In genomic region chr16:21815669-21816010, GRCm38 (mm10) we compare ENCODE assay signal across 14 mouse cellular contexts. TPM values are rescaled to one million over a fixed set of nuclear protein-coding genes. Genes with fewer than 3 reads are reported as not detected.
DNase-seq lines count a peak whose midpoint lies in the region; ATAC-seq lines count a peak whose summit lies in the region.
"Had no signal": no experiment of that assay in that cellular context is flagged by ENCODE, and none has a peak within 500 bp of the region (broad histone marks: within the 10 kb centered on the region; RNA-seq: fewer than 3 reads in every experiment).

No protein-coding gene starts in this region.

- peak overlapping the region; percentile 44 for H3K4me2 ChIP-seq in kidney, embryonic 15.5 days
- H3K4me2 ChIP-seq in hindbrain, embryonic 11.5 days (replicated peaks; ENCODE audit: low read depth, low read length), result no peak overlapping the region
- peak overlapping the region; percentile 13 for H3K4me2 ChIP-seq in neural tube, embryonic 11.5 days (ENCODE audit: low read depth)
- H3K4me2 ChIP-seq: limb, embryonic 12.5 days had no signal

- no peak for DNase-seq in cerebellum, adult 9-10 months
- DNase-seq in kidney, adult 11 months, result no peak
- DNase-seq in hindbrain, embryonic 11.5 days (ENCODE audit: low spot score), result no peak
- peak; percentile 53 for DNase-seq in neural tube, embryonic 11.5 days (ENCODE audit: low spot score)
- DNase-seq in liver, result no peak
- no peak for DNase-seq in thymus, adult 18-20 months
- DNase-seq: gastrocnemius, postnatal 10 days had no signal

- WGBS in kidney, embryonic 15.5 days, result 23% methylated on average over 7 of the region's 7 CpGs
- WGBS in hindbrain, embryonic 11.5 days, result 49% methylated on average over 7 of the region's 7 CpGs
- WGBS in neural tube, embryonic 11.5 days, result 27% methylated on average over 7 of the region's 7 CpGs

- H3K27me3 ChIP-seq in kidney, embryonic 15.5 days, result no peaks in the 10 kb centered on the region
- H3K27me3 ChIP-seq in hindbrain, embryonic 11.5 days (ENCODE audit: control insufficient read depth, insufficient read depth, low read length), result no peaks in the 10 kb centered on the region
- no peaks in the 10 kb centered on the region for H3K27me3 ChIP-seq in neural tube, embryonic 11.5 days (ENCODE audit: control insufficient read depth, insufficient read depth, low read length)
- H3K27me3 ChIP-seq: CH12.LX; heart, embryonic 13.5 days; limb, embryonic 12.5 days had no signal

- H3K27ac ChIP-seq in kidney, embryonic 15.5 days, result peak overlapping the region; percentile 59
- no peak overlapping the region; the same call in 1 of the 2 replicates for H3K27ac ChIP-seq in hindbrain, embryonic 11.5 days (ENCODE audit: low read depth, low read length)
- H3K27ac ChIP-seq in neural tube, embryonic 11.5 days (ENCODE audit: low read depth, low read length), result no peak overlapping the region
- H3K27ac ChIP-seq: heart, embryonic 13.5 days; limb, embryonic 12.5 days; macrophage had no signal

- no peaks in the 10 kb centered on the region for H3K36me3 ChIP-seq in kidney, embryonic 15.5 days
- H3K36me3 ChIP-seq in hindbrain, embryonic 11.5 days (ENCODE audit: control insufficient read depth, insufficient read depth, low read length), result no peaks in the 10 kb centered on the region
- no peaks in the 10 kb centered on the region for H3K36me3 ChIP-seq in neural tube, embryonic 11.5 days (ENCODE audit: control insufficient read depth, insufficient read depth, low read length)
- H3K36me3 ChIP-seq: heart, embryonic 13.5 days; limb, embryonic 12.5 days had no signal

- H3K9ac ChIP-seq in kidney, embryonic 15.5 days, result no peak overlapping the region
- no peak overlapping the region for H3K9ac ChIP-seq in hindbrain, embryonic 11.5 days (ENCODE audit: low read depth, low read length)
- no peak overlapping the region; the same call in 1 of the 2 replicates for H3K9ac ChIP-seq in neural tube, embryonic 11.5 days (ENCODE audit: low read length)
- H3K9ac ChIP-seq: heart, embryonic 13.5 days; limb, embryonic 12.5 days; liver, postnatal 0 days had no signal

- H3K4me1 ChIP-seq in kidney, embryonic 15.5 days, result peaks cover 18% of the 10 kb centered on the region
- no peaks in the 10 kb centered on the region for H3K4me1 ChIP-seq in hindbrain, embryonic 11.5 days (replicated peaks; ENCODE audit: control insufficient read depth, insufficient read depth, low read length)
- no peaks in the 10 kb centered on the region for H3K4me1 ChIP-seq in neural tube, embryonic 11.5 days (ENCODE audit: control insufficient read depth, insufficient read depth, low read length)
- H3K4me1 ChIP-seq: heart, embryonic 13.5 days; limb, embryonic 12.5 days had no signal

- 0 out of 2 replicates have a peak, but pooled peaks have one; percentile 22 for ATAC-seq in cerebellum, adult (ENCODE audit: insufficient number of reproducible peaks, low FRiP score, low TSS enrichment)
- ATAC-seq in kidney, embryonic 15.5 days (replicated peaks; ENCODE audit: low FRiP score), result peak; percentile 73
- ATAC-seq in hindbrain, embryonic 11.5 days (ENCODE audit: low FRiP score), result peak; percentile 17; the same call in 1 of the 2 replicates
- ATAC-seq in neural tube, embryonic 11.5 days (ENCODE audit: insufficient read depth, low FRiP score, low TSS enrichment), result peak; percentile 81
- ATAC-seq: liver, postnatal 0 days had no signal

- H3K4me3 ChIP-seq in kidney, embryonic 15.5 days (replicated peaks), result peak overlapping the region; percentile 15; the same call in 1 of the 2 replicates
- H3K4me3 ChIP-seq in hindbrain, embryonic 11.5 days (ENCODE audit: low read depth, low read length), result no peak overlapping the region
- H3K4me3 ChIP-seq in neural tube, embryonic 11.5 days (ENCODE audit: low read depth, low read length), result no peak overlapping the region
- H3K4me3 ChIP-seq: heart, embryonic 13.5 days; limb, embryonic 12.5 days had no signal

- H3K9me3 ChIP-seq in kidney, embryonic 15.5 days (replicated peaks), result no peaks in the 10 kb centered on the region
- no peaks in the 10 kb centered on the region for H3K9me3 ChIP-seq in hindbrain, embryonic 11.5 days (ENCODE audit: control insufficient read depth, low read length)
- H3K9me3 ChIP-seq in neural tube, embryonic 11.5 days (ENCODE audit: control insufficient read depth, low read length), result no peaks in the 10 kb centered on the region
- H3K9me3 ChIP-seq: heart, embryonic 13.5 days; limb, embryonic 12.5 days had no signal

RNA-seq across cellular contexts. Expression of gene Map3k13, which starts 21.5 kb away (rescaled TPM):
- polyA plus RNA-seq in kidney, embryonic 15.5 days (2015; fragmentation: Nextera tagmentation; extraction: Ambion mirVana), result 0.73 and 0.90 TPM in 2 replicates
- 7.5 and 7.8 TPM in 2 replicates for polyA plus RNA-seq in hindbrain, embryonic 11.5 days (2014; fragmentation: Nextera tagmentation; extraction: Ambion mirVana)
- polyA plus RNA-seq in neural tube, embryonic 11.5 days (2014; fragmentation: Nextera tagmentation; extraction: Ambion mirVana), result 10.6 and 11.6 TPM in 2 replicates

RNA-seq across cellular contexts. Expression of gene Ehhadh, which starts 28.0 kb away (rescaled TPM):
- polyA plus RNA-seq in kidney, embryonic 15.5 days (2015; fragmentation: Nextera tagmentation; extraction: Ambion mirVana), result 3.0 and 4.0 TPM in 2 replicates
- 1.9 and 2.7 TPM in 2 replicates for polyA plus RNA-seq in hindbrain, embryonic 11.5 days (2014; fragmentation: Nextera tagmentation; extraction: Ambion mirVana)
- 2.2 and 2.4 TPM in 2 replicates for polyA plus RNA-seq in neural tube, embryonic 11.5 days (2014; fragmentation: Nextera tagmentation; extraction: Ambion mirVana)

Comparison
In these comparisons a context has a peak if more than half of its experiments do, and no peak if none do; other contexts are left out.
1. ATAC-seq: peak in every context shown above with its lines; median percentile 81 in neural tube, embryonic 11.5 days; 73 in kidney, embryonic 15.5 days; 22 in cerebellum, adult; 17 in hindbrain, embryonic 11.5 days.